22 mouse cellular contexts compared by ENCODE assay signal in genomic region chr7:142145413-142145940, GRCm38 (mm10). TPM values are rescaled to one million over a fixed set of nuclear protein-coding genes. Genes with fewer than 3 reads are reported as not detected.
DNase-seq lines count a peak whose midpoint lies in the region; ATAC-seq and TF ChIP-seq lines count a peak whose summit lies in the region.
"Had no signal": no experiment of that assay in that cellular context is flagged by ENCODE, and none has a peak within 500 bp of the region (broad histone marks: within the 10 kb centered on the region; RNA-seq: fewer than 3 reads in every experiment).

No protein-coding gene starts in this region.

- no peak overlapping the region for H3K4me3 ChIP-seq in lung, postnatal 0 days (ENCODE audit: low read depth, low read length)
- no peak overlapping the region for H3K4me3 ChIP-seq in midbrain, embryonic 16.5 days (ENCODE audit: low read depth, low read length)
- H3K4me3 ChIP-seq: embryonic facial prominence, embryonic 10.5 days; forebrain, embryonic 15.5 days; heart, embryonic 10.5 days; hindbrain, embryonic 15.5 days; limb, embryonic 13.5 days; liver, embryonic 12.5 days; midbrain, embryonic 15.5 days; myocyte; stomach, embryonic 15.5 days had no signal

- no peak overlapping the region for H3K9ac ChIP-seq in lung, postnatal 0 days (replicated peaks; ENCODE audit: low read depth)
- no peak overlapping the region for H3K9ac ChIP-seq in midbrain, embryonic 16.5 days (ENCODE audit: low read depth, low read length)
- H3K9ac ChIP-seq: forebrain, embryonic 15.5 days; hindbrain, embryonic 15.5 days; limb, embryonic 13.5 days; liver, embryonic 12.5 days; midbrain, embryonic 15.5 days; stomach, embryonic 15.5 days had no signal

- peak; percentile 14; the same call in 1 of the 2 replicates for TF ChIP-seq CTCF in lung, postnatal 0 days (IDR thresholded peaks at IDR 0.05)

- H3K9me3 ChIP-seq in lung, postnatal 0 days (ENCODE audit: low read length) = no peaks in the 10 kb centered on the region
- no peaks in the 10 kb centered on the region for H3K9me3 ChIP-seq in midbrain, embryonic 16.5 days (replicated peaks; ENCODE audit: control insufficient read depth, low read length, poor library complexity, severe bottlenecking)
- H3K9me3 ChIP-seq: embryonic facial prominence, embryonic 10.5 days; forebrain, embryonic 15.5 days; heart, embryonic 10.5 days; hindbrain, embryonic 15.5 days; limb, embryonic 13.5 days; liver, embryonic 12.5 days; midbrain, embryonic 15.5 days; stomach, embryonic 15.5 days had no signal

- WGBS in lung, postnatal 0 days = 31% methylated on average over 4 of the region's 4 CpGs
- WGBS in midbrain, embryonic 16.5 days = 56% methylated on average over 4 of the region's 4 CpGs

- no peaks in the 10 kb centered on the region for H3K4me1 ChIP-seq in lung, postnatal 0 days (ENCODE audit: insufficient read depth, low read depth, low read length)
- no peaks in the 10 kb centered on the region for H3K4me1 ChIP-seq in midbrain, embryonic 16.5 days (ENCODE audit: control insufficient read depth, insufficient read depth, low read length)
- H3K4me1 ChIP-seq: embryonic facial prominence, embryonic 10.5 days; forebrain, embryonic 15.5 days; hindbrain, embryonic 15.5 days; limb, embryonic 13.5 days; liver, embryonic 12.5 days; midbrain, embryonic 15.5 days; stomach, embryonic 15.5 days had no signal

- ATAC-seq in lung, postnatal 0 days = no peak
- ATAC-seq in midbrain, embryonic 16.5 days = no peak
- ATAC-seq: activated CD4-positive, CD25-positive, alpha-beta regulatory T cell, adult 4 months; forebrain, embryonic 15.5 days; liver, embryonic 12.5 days; midbrain, embryonic 15.5 days had no signal

- no peak for TF ChIP-seq EP300 in lung, postnatal 0 days (IDR thresholded peaks at IDR 0.05)

- H3K27me3 ChIP-seq in lung, postnatal 0 days (replicated peaks; ENCODE audit: insufficient read depth, low read length) = no peaks in the 10 kb centered on the region
- no peaks in the 10 kb centered on the region for H3K27me3 ChIP-seq in midbrain, embryonic 16.5 days (ENCODE audit: control insufficient read depth, insufficient read depth, low read depth, low read length)
- H3K27me3 ChIP-seq: forebrain, embryonic 15.5 days; hindbrain, embryonic 15.5 days; midbrain, embryonic 15.5 days; stomach, embryonic 15.5 days had no signal

- DNase-seq in frontal cortex, adult 2 months (ENCODE audit: extremely low spot score in 1 of 2, low spot score in 1 of 2) = peak; percentile 3 to 53
- no peak for DNase-seq in frontal cortex, postnatal 25 days (ENCODE audit: low spot score in 2 of 2)
- DNase-seq in lung, postnatal 0 days (ENCODE audit: low spot score) = no peak
- no peak for DNase-seq in lung, postnatal 36 days
- DNase-seq in R1 (ENCODE audit: low read depth, low spot score) = peak; percentile 11
- peak; percentile 56 for DNase-seq in telencephalon, adult 2 months (ENCODE audit: low read depth, low spot score)

- no peaks in the 10 kb centered on the region for H3K36me3 ChIP-seq in lung, postnatal 0 days (ENCODE audit: insufficient read depth, low read length)
- H3K36me3 ChIP-seq in midbrain, embryonic 16.5 days (ENCODE audit: control insufficient read depth, insufficient read depth, low read length) = no peaks in the 10 kb centered on the region
- H3K36me3 ChIP-seq: embryonic facial prominence, embryonic 10.5 days; forebrain, embryonic 15.5 days; heart, embryonic 10.5 days; hindbrain, embryonic 15.5 days; limb, embryonic 13.5 days; liver, embryonic 12.5 days; midbrain, embryonic 15.5 days; stomach, embryonic 15.5 days had no signal

- H3K27ac ChIP-seq in lung, postnatal 0 days (ENCODE audit: low read length) = no peak overlapping the region
- no peak overlapping the region for H3K27ac ChIP-seq in midbrain, embryonic 16.5 days (ENCODE audit: low read length)
- H3K27ac ChIP-seq: embryonic facial prominence, embryonic 10.5 days; forebrain, embryonic 15.5 days; heart, embryonic 10.5 days; hindbrain, embryonic 15.5 days; limb, embryonic 13.5 days; liver, embryonic 12.5 days; midbrain, embryonic 15.5 days; stomach, embryonic 15.5 days had no signal

- no peak overlapping the region for H3K4me2 ChIP-seq in lung, postnatal 0 days (replicated peaks; ENCODE audit: low read depth, low read length)
- no peak overlapping the region for H3K4me2 ChIP-seq in midbrain, embryonic 16.5 days (ENCODE audit: low read length)
- H3K4me2 ChIP-seq: forebrain, embryonic 15.5 days; hindbrain, embryonic 15.5 days; limb, embryonic 13.5 days; liver, embryonic 12.5 days; midbrain, embryonic 15.5 days; stomach, embryonic 15.5 days had no signal

RNA-seq across cellular contexts. Expression of gene Gm45337, which starts 1.1 kb away (rescaled TPM):
- not detected in 2 replicates for polyA plus RNA-seq in frontal cortex, adult 2 months (2012; rRNA removed)
- polyA plus RNA-seq in lung, postnatal 0 days (2015; fragmentation: Nextera tagmentation; extraction: Ambion mirVana) = not detected in 2 replicates
- not detected in 2 replicates for polyA plus RNA-seq in midbrain, embryonic 16.5 days (2015; fragmentation: Nextera tagmentation; extraction: Ambion mirVana)
- polyA plus RNA-seq: activated CD4-positive, CD25-positive, alpha-beta regulatory T cell, adult 4 months; embryonic facial prominence, embryonic 10.5 days; forebrain, embryonic 15.5 days; gonadal fat pad, adult 2 months; heart, embryonic 10.5 days; heart, postnatal 0 days; hindbrain, embryonic 15.5 days; intestine, embryonic 14.5 days; limb, embryonic 13.5 days; liver, embryonic 12.5 days; midbrain, embryonic 15.5 days; myocyte; neural tube, embryonic 14.5 days; stomach, embryonic 15.5 days; thymus, postnatal 0 days had no signal

RNA-seq across cellular contexts. Expression of gene Gm39115, which starts 9.6 kb away (rescaled TPM):
- polyA plus RNA-seq in frontal cortex, adult 2 months (2012; rRNA removed) = not detected in 2 replicates
- not detected in 2 replicates for polyA plus RNA-seq in lung, postnatal 0 days (2015; fragmentation: Nextera tagmentation; extraction: Ambion mirVana)
- not detected in 2 replicates for polyA plus RNA-seq in midbrain, embryonic 16.5 days (2015; fragmentation: Nextera tagmentation; extraction: Ambion mirVana)
- polyA plus RNA-seq: activated CD4-positive, CD25-positive, alpha-beta regulatory T cell, adult 4 months; embryonic facial prominence, embryonic 10.5 days; forebrain, embryonic 15.5 days; gonadal fat pad, adult 2 months; heart, embryonic 10.5 days; heart, postnatal 0 days; hindbrain, embryonic 15.5 days; intestine, embryonic 14.5 days; limb, embryonic 13.5 days; liver, embryonic 12.5 days; midbrain, embryonic 15.5 days; myocyte; neural tube, embryonic 14.5 days; stomach, embryonic 15.5 days; thymus, postnatal 0 days had no signal

RNA-seq across cellular contexts. Expression of gene Gm29735, which starts 11.4 kb away (rescaled TPM):
- not detected in 2 replicates for polyA plus RNA-seq in frontal cortex, adult 2 months (2012; rRNA removed)
- not detected in 2 replicates for polyA plus RNA-seq in lung, postnatal 0 days (2015; fragmentation: Nextera tagmentation; extraction: Ambion mirVana)
- not detected in 2 replicates for polyA plus RNA-seq in midbrain, embryonic 16.5 days (2015; fragmentation: Nextera tagmentation; extraction: Ambion mirVana)
- polyA plus RNA-seq: activated CD4-positive, CD25-positive, alpha-beta regulatory T cell, adult 4 months; embryonic facial prominence, embryonic 10.5 days; forebrain, embryonic 15.5 days; gonadal fat pad, adult 2 months; heart, embryonic 10.5 days; heart, postnatal 0 days; hindbrain, embryonic 15.5 days; intestine, embryonic 14.5 days; limb, embryonic 13.5 days; liver, embryonic 12.5 days; midbrain, embryonic 15.5 days; myocyte; neural tube, embryonic 14.5 days; stomach, embryonic 15.5 days; thymus, postnatal 0 days had no signal

RNA-seq across cellular contexts. Expression of gene Gm4553, which starts 20.1 kb away (rescaled TPM):
- not detected in 2 replicates for polyA plus RNA-seq in frontal cortex, adult 2 months (2012; rRNA removed)
- not detected in 2 replicates for polyA plus RNA-seq in lung, postnatal 0 days (2015; fragmentation: Nextera tagmentation; extraction: Ambion mirVana)
- not detected in 2 replicates for polyA plus RNA-seq in midbrain, embryonic 16.5 days (2015; fragmentation: Nextera tagmentation; extraction: Ambion mirVana)
- polyA plus RNA-seq: activated CD4-positive, CD25-positive, alpha-beta regulatory T cell, adult 4 months; embryonic facial prominence, embryonic 10.5 days; forebrain, embryonic 15.5 days; gonadal fat pad, adult 2 months; heart, embryonic 10.5 days; heart, postnatal 0 days; intestine, embryonic 14.5 days; limb, embryonic 13.5 days; liver, embryonic 12.5 days; midbrain, embryonic 15.5 days; myocyte; neural tube, embryonic 14.5 days; stomach, embryonic 15.5 days; thymus, postnatal 0 days had no signal

RNA-seq across cellular contexts. Expression of gene Gm45618, which starts 24.9 kb away (rescaled TPM):
- polyA plus RNA-seq in frontal cortex, adult 2 months (2012; rRNA removed) = not detected in 2 replicates
- not detected in 2 replicates for polyA plus RNA-seq in lung, postnatal 0 days (2015; fragmentation: Nextera tagmentation; extraction: Ambion mirVana)
- polyA plus RNA-seq in midbrain, embryonic 16.5 days (2015; fragmentation: Nextera tagmentation; extraction: Ambion mirVana) = 0.30 TPM in 1 of 2 replicates, not detected in the other
- polyA plus RNA-seq: activated CD4-positive, CD25-positive, alpha-beta regulatory T cell, adult 4 months; embryonic facial prominence, embryonic 10.5 days; forebrain, embryonic 15.5 days; gonadal fat pad, adult 2 months; heart, embryonic 10.5 days; heart, postnatal 0 days; hindbrain, embryonic 15.5 days; intestine, embryonic 14.5 days; limb, embryonic 13.5 days; liver, embryonic 12.5 days; myocyte; neural tube, embryonic 14.5 days; stomach, embryonic 15.5 days; thymus, postnatal 0 days had no signal

Comparison
In these comparisons a context has a peak if more than half of its experiments do, and no peak if none do; other contexts are left out.
1. DNase-seq: peak in frontal cortex, adult 2 months (2 of 2), R1 (single experiment) and telencephalon, adult 2 months (single experiment); none in frontal cortex, postnatal 25 days (0 of 2), lung, postnatal 0 days (single experiment) and lung, postnatal 36 days (single experiment).